Mouse (Mus musculus) MEL (cell line): ENCODE results near the gene Sema3b. TPM values are rescaled to one million over a fixed set of nuclear protein-coding genes. Genes with fewer than 3 reads are reported as not detected.

ENCODE experiments used
- DNase-seq: peaks from one replicate; pipeline ENCODE4 v3.0.0; 2011; ENCODE audit warnings: low read depth, low spot score
- H3K27ac ChIP-seq: 2 replicates; pipeline ENCODE4 v1.5.1; 2012; ENCODE audit warnings: low read depth, mild to moderate bottlenecking, control low read depth, low read length, moderate library complexity; ENCODE audit not compliant: control insufficient read depth
- H3K27me3 ChIP-seq, 2 experiments: fragments of 150-350 bp in 1 of 2; sonication (generic) in 1 of 2; 2 replicates each; pipeline ENCODE4 v1.6.1; 2012; ENCODE audit warnings: low read length in 2 of 2, mild to moderate bottlenecking in 2 of 2, improper control_type of control experiment in 1 of 2, moderate library complexity in 1 of 2; ENCODE audit not compliant: insufficient read depth in 2 of 2, control insufficient read depth in 1 of 2
- H3K36me3 ChIP-seq, 2 experiments: 2 replicates each; pipeline ENCODE4 v1.6.1; 2012 to 2014; ENCODE audit warnings: low read length in 2 of 2, improper control_type of control experiment in 1 of 2, inconsistent platforms in 1 of 2, mild to moderate bottlenecking in 1 of 2; ENCODE audit not compliant: insufficient read depth in 2 of 2, control insufficient read depth in 1 of 2
- H3K4me1 ChIP-seq, 2 experiments: fragments of 150-350 bp in 1 of 2; sonication (generic) in 1 of 2; 2 replicates each; pipeline ENCODE4 v1.6.1; 2012; ENCODE audit warnings: low read length in 2 of 2, improper control_type of control experiment in 1 of 2, mild to moderate bottlenecking in 1 of 2; ENCODE audit not compliant: insufficient read depth in 2 of 2, control insufficient read depth in 1 of 2
- H3K4me3 ChIP-seq, 2 experiments: fragments of 150-350 bp in 1 of 2; sonication (generic) in 1 of 2; 2 replicates each; pipeline ENCODE4 v1.5.1; 2012; ENCODE audit warnings: low read depth in 2 of 2, low read length in 2 of 2, mild to moderate bottlenecking in 2 of 2, moderate library complexity in 2 of 2, control low read depth in 1 of 2, improper control_type of control experiment in 1 of 2; ENCODE audit not compliant: control insufficient read depth in 1 of 2, insufficient read depth in 1 of 2
- H3K79me2 ChIP-seq: 2 replicates; pipeline ENCODE4 v1.6.1; 2012; ENCODE audit warnings: mild to moderate bottlenecking, low read length, moderate library complexity; ENCODE audit not compliant: control insufficient read depth, poor library complexity, insufficient read depth
- H3K9ac ChIP-seq: 2 replicates; pipeline ENCODE4 v1.6.1; 2012; ENCODE audit warnings: low read depth, mild to moderate bottlenecking, control low read depth, low read length, moderate library complexity; ENCODE audit not compliant: control insufficient read depth, poor library complexity, severe bottlenecking
- H3K9me3 ChIP-seq: fragments of 150-350 bp; sonication (generic); replicated peaks from 2 replicates; pipeline ENCODE4 v1.6.1; 2012; ENCODE audit warnings: mild to moderate bottlenecking, low read length, improper control_type of control experiment, moderate library complexity; ENCODE audit not compliant: insufficient read depth
- CHD1 ChIP-seq: IDR thresholded peaks from 2 replicates; pipeline ENCODE4 v1.6.1; 2012; ENCODE audit warnings: low read depth, mild to moderate bottlenecking, inconsistent platforms, low read length, improper control_type of control experiment
- E2F4 ChIP-seq: IDR thresholded peaks from 2 replicates; pipeline ENCODE4 v1.6.1; 2011; ENCODE audit warnings: low read depth, low read length, improper control_type of control experiment, borderline replicate concordance
- ELF1 ChIP-seq: IDR thresholded peaks from 2 replicates; pipeline ENCODE4 v1.6.1; 2014; ENCODE audit warnings: low read depth, mild to moderate bottlenecking, inconsistent platforms, low read length, improper control_type of control experiment, moderate library complexity
- EP300 ChIP-seq, 2 experiments: IDR thresholded peaks; 2 replicates each; pipeline ENCODE4 v1.6.1; 2011; ENCODE audit warnings: improper control_type of control experiment in 2 of 2, low read length in 2 of 2, low read depth in 1 of 2, mild to moderate bottlenecking in 1 of 2
- ETS1 ChIP-seq: IDR thresholded peaks from 2 replicates; pipeline ENCODE4 v1.6.1; 2012; ENCODE audit warnings: low read depth, mild to moderate bottlenecking, inconsistent platforms, low read length, improper control_type of control experiment, moderate library complexity
- GABPA ChIP-seq: IDR thresholded peaks from 2 replicates; pipeline ENCODE4 v1.6.1; 2012; ENCODE audit warnings: low read depth, mild to moderate bottlenecking, inconsistent platforms, low read length, improper control_type of control experiment, moderate library complexity
- HCFC1 ChIP-seq: IDR thresholded peaks from 2 replicates; pipeline ENCODE4 v1.6.1; 2012; ENCODE audit warnings: low read depth, mild to moderate bottlenecking, inconsistent platforms, low read length, improper control_type of control experiment, moderate library complexity
- JUND ChIP-seq: IDR thresholded peaks from 2 replicates; pipeline ENCODE4 v1.6.1; 2011; ENCODE audit warnings: low read depth, mild to moderate bottlenecking, improper control_type of control experiment, low read length
- KAT2A ChIP-seq: conservative IDR thresholded peaks from 2 replicates; pipeline ENCODE4 v1.6.1; 2012; ENCODE audit warnings: low read depth, low read length, improper control_type of control experiment, inconsistent platforms
- MAFK ChIP-seq: IDR thresholded peaks from 2 replicates; pipeline ENCODE4 v1.6.1; 2011; ENCODE audit warnings: low read depth, mild to moderate bottlenecking, low read length, improper control_type of control experiment, borderline replicate concordance
- MAX ChIP-seq: IDR thresholded peaks from 2 replicates; pipeline ENCODE4 v1.6.1; 2011; ENCODE audit warnings: low read length, improper control_type of control experiment
- MXI1 ChIP-seq: IDR thresholded peaks from 2 replicates; pipeline ENCODE4 v1.6.1; 2011; ENCODE audit warnings: mild to moderate bottlenecking, low read depth, low read length, improper control_type of control experiment
- MYB ChIP-seq: IDR thresholded peaks from 2 replicates; pipeline ENCODE4 v1.6.1; 2011; ENCODE audit warnings: mild to moderate bottlenecking, low read depth, low read length, improper control_type of control experiment
- MYC ChIP-seq: IDR thresholded peaks from 2 replicates; pipeline ENCODE4 v1.6.1; 2011; ENCODE audit warnings: low read depth, mild to moderate bottlenecking, low read length, improper control_type of control experiment, moderate library complexity
- NELFE ChIP-seq: IDR thresholded peaks from 2 replicates; pipeline ENCODE4 v1.6.1; 2011; ENCODE audit warnings: low read depth, low read length, improper control_type of control experiment
- NRF1 ChIP-seq: IDR thresholded peaks from 2 replicates; pipeline ENCODE4 v1.6.1; 2014; ENCODE audit warnings: low read depth, mild to moderate bottlenecking, inconsistent platforms, low read length, improper control_type of control experiment, moderate library complexity; ENCODE audit not compliant: poor library complexity, insufficient read depth, severe bottlenecking
- POLR2A ChIP-seq, 2 experiments: IDR thresholded peaks; 2 replicates each; pipeline ENCODE4 v1.6.1; 2011 to 2012; ENCODE audit warnings: low read length in 2 of 2, mild to moderate bottlenecking in 2 of 2, control low read depth in 1 of 2, improper control_type of control experiment in 1 of 2, low read depth in 1 of 2, moderate library complexity in 1 of 2; ENCODE audit not compliant: control insufficient read depth in 1 of 2, insufficient read depth in 1 of 2, poor library complexity in 1 of 2
- POLR2AphosphoS2 ChIP-seq: IDR thresholded peaks from 2 replicates; pipeline ENCODE4 v1.6.1; 2011; ENCODE audit warnings: low read length, improper control_type of control experiment
- POLR2AphosphoS5 ChIP-seq: IDR thresholded peaks from 2 replicates; pipeline ENCODE4 v1.6.1; 2012; ENCODE audit warnings: low read depth, borderline replicate concordance, mild to moderate bottlenecking, inconsistent platforms, low read length, moderate library complexity, mixed read lengths
- RAD21 ChIP-seq: IDR thresholded peaks from 2 replicates; pipeline ENCODE4 v1.6.1; 2011; ENCODE audit warnings: mild to moderate bottlenecking, low read depth, low read length, improper control_type of control experiment
- RCOR1 ChIP-seq: IDR thresholded peaks from 2 replicates; pipeline ENCODE4 v1.6.1; 2012; ENCODE audit warnings: low read depth, mild to moderate bottlenecking, inconsistent platforms, low read length, improper control_type of control experiment
- SIN3A ChIP-seq: IDR thresholded peaks from 2 replicates; pipeline ENCODE4 v1.6.1; 2012; ENCODE audit warnings: low read length, improper control_type of control experiment, inconsistent platforms
- SMC3 ChIP-seq: IDR thresholded peaks from 2 replicates; pipeline ENCODE4 v1.6.1; 2011; ENCODE audit warnings: low read depth, low read length, improper control_type of control experiment
- TAL1 ChIP-seq: IDR thresholded peaks from 2 replicates; pipeline ENCODE4 v1.6.1; 2012; ENCODE audit warnings: mild to moderate bottlenecking, inconsistent platforms, low read length, moderate library complexity, mixed read lengths
- UBTF ChIP-seq: IDR thresholded peaks from 2 replicates; pipeline ENCODE4 v1.6.1; 2012; ENCODE audit warnings: low read depth, mild to moderate bottlenecking, inconsistent platforms, low read length, improper control_type of control experiment, moderate library complexity, borderline replicate concordance; ENCODE audit not compliant: insufficient read depth
- USF1 ChIP-seq: IDR thresholded peaks from 2 replicates; pipeline ENCODE4 v1.6.1; 2014; ENCODE audit warnings: low read depth, mild to moderate bottlenecking, inconsistent platforms, low read length, improper control_type of control experiment, moderate library complexity
- USF2 ChIP-seq, 2 experiments: IDR thresholded peaks; 2 replicates each; pipeline ENCODE4 v1.6.1; 2011 to 2012; ENCODE audit warnings: improper control_type of control experiment in 2 of 2, low read length in 2 of 2, borderline replicate concordance in 1 of 2, inconsistent platforms in 1 of 2, low read depth in 1 of 2, mild to moderate bottlenecking in 1 of 2; ENCODE audit not compliant: insufficient read depth in 1 of 2
- ZKSCAN1 ChIP-seq: IDR thresholded peaks from 2 replicates; pipeline ENCODE4 v1.6.1; 2012; ENCODE audit warnings: low read depth, mild to moderate bottlenecking, inconsistent platforms, low read length, improper control_type of control experiment, moderate library complexity
- ZMIZ1 ChIP-seq: IDR thresholded peaks from 2 replicates; pipeline ENCODE4 v1.6.1; 2012; ENCODE audit warnings: low read depth, mild to moderate bottlenecking, inconsistent platforms, low read length, improper control_type of control experiment, moderate library complexity
- ZNF384 ChIP-seq: IDR thresholded peaks from 2 replicates; pipeline ENCODE4 v1.6.1; 2012; ENCODE audit warnings: low read depth, mild to moderate bottlenecking, inconsistent platforms, low read length, improper control_type of control experiment
- polyA plus RNA-seq, 2 experiments: library from polyadenylated mRNA; stranded (reverse) in 1 of 2; unstranded in 1 of 2; fragments of >175 nt in 1 of 2; fragments of >200 nt in 1 of 2; gene quantifications; 2 replicates each; pipeline versions ENCODE4 v1.2.1 to v1.2.4; 2012; ENCODE audit warnings: low replicate concordance in 2 of 2, low read depth in 1 of 2; ENCODE audit not compliant: insufficient read length in 2 of 2, insufficient read depth in 1 of 2, missing spikeins in 1 of 2
- total RNA-seq: library from RNA; depleted of rRNA; stranded (reverse); fragments of 300-350 nt; gene quantifications from 2 replicates; pipeline ENCODE4 v1.2.3, GENCODE M21; 2012

Gene Sema3b
- total and polyA plus RNA-seq, 3 experiments: 0.04 to 0.21 TPM; not detected in 1

DNA sequence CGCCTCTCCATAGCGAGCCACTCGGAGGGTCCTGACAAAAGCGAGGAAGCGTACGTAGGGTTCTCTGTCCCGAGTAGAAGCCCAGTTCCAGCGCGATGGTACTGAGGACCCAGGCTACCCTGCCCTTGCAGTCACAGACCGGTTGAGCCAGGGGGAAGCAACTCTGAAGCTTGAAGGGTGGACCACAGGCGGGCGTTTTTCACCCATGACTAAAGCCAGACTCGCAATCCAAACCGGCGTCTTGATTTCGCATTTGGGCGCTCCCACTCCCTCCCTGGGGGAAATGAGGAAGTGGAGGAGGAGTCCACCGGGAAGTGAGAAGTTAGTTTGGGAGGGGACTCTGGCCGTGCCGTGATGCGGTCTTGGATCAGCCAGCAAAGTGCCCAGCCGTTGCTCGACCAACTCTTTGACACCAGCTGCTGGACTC is 54.0 kb downstream of the Sema3b start:
- H3K36me3 ChIP-seq: peaks cover 7 to 29% of the 10 kb centered on the region in 2 experiments; a peak in 3 of 4 replicates
- H3K27me3 ChIP-seq: no peaks in the 10 kb centered on the region
- H3K9me3 ChIP-seq: no peaks in the 10 kb centered on the region
- H3K79me2 ChIP-seq: peaks cover 35% of the 10 kb centered on the region
- H3K27ac ChIP-seq: peak overlapping the region; percentile 90
- DNase-seq: peak; percentile 84
- peak overlapping the region; percentile 82 to 91 for H3K4me3 ChIP-seq
- TF ChIP-seq ELF1: no peak
- TF ChIP-seq SIN3A: peak; percentile 25; the same call in 1 of the 2 replicates
- TF ChIP-seq POLR2AphosphoS5: no peak
- peak; percentile 55; the same call in 1 of the 2 replicates for TF ChIP-seq RCOR1
- no peak for TF ChIP-seq NELFE
- no peak for TF ChIP-seq ETS1
- H3K4me1 ChIP-seq: peaks cover 10 to 33% of the 10 kb centered on the region in 2 experiments
- H3K9ac ChIP-seq: peak overlapping the region; percentile 94

DNA sequence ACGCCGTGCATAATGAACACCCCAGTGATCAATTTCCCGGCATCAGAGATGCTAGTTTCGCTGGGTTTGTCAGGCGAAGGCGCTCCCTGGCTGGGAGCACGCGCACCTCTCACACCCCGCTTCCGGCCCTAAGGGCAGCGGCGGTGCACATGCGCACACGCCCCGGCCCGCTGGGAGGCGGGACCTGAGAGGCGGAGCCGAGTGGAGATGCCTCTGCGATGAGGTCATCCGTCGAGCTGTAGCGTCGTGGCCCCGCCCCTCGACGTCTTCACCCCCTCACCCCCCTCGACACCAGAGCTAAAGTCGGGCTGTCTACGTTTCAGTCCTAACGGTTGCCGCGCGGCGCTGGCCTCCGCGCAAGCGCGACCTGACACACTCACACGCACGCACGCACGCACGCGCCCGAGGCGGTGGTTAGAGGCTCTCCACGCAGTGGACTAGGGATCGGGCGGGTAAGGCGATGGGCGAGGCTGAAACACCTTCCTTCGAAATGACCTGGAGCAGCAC is 54.7 kb downstream of the Sema3b start:
- H3K27ac ChIP-seq: peak overlapping the region; percentile 90
- peak overlapping the region; percentile 94 for H3K9ac ChIP-seq
- DNase-seq: peak; percentile 99
- H3K36me3 ChIP-seq: peaks cover 3 to 29% of the 10 kb centered on the region in 2 experiments; a peak in 3 of 4 replicates
- no peaks in the 10 kb centered on the region for H3K27me3 ChIP-seq
- peaks cover 10 to 33% of the 10 kb centered on the region in 2 experiments for H3K4me1 ChIP-seq
- H3K4me3 ChIP-seq: peak overlapping the region; percentile 82 to 91
- H3K79me2 ChIP-seq: peaks cover 35% of the 10 kb centered on the region
- no peaks in the 10 kb centered on the region for H3K9me3 ChIP-seq
- TF ChIP-seq ZMIZ1 (peak; percentile 77; the same call in 1 of the 2 replicates), E2F4 (no peak; the same call in 1 of the 2 replicates), HCFC1 (peak; percentile 78), USF2 (IDR thresholded peaks at IDR 0.05; ENCODE audit: borderline replicate concordance in 1 of 2, insufficient read depth in 1 of 2, low read depth in 1 of 2, low read length in 2 of 2) (no peak), RCOR1 (peak; percentile 0; the same call in 1 of the 2 replicates), MYC (peak; percentile 73), CHD1 (no peak; the same call in 1 of the 2 replicates), MYB (peak; percentile 91), KAT2A (no peak), ZKSCAN1 (no peak), ELF1 (peak; percentile 84), USF1 (0 out of 2 replicates have a peak, but pooled peaks have one; percentile 25), JUND (no peak), NRF1 (peak; percentile 81), MAFK (no peak), GABPA (no peak), MAX (peak; percentile 85), POLR2A (IDR thresholded peaks at IDR 0.05; ENCODE audit: control insufficient read depth in 1 of 2, insufficient read depth in 1 of 2, low read depth in 1 of 2, low read length in 2 of 2, poor library complexity in 1 of 2) (peak; percentile 93), NELFE (peak; percentile 94), UBTF (no peak), ZNF384 (no peak), RAD21 (no peak), POLR2AphosphoS5 (0 out of 2 replicates have a peak, but pooled peaks have one; percentile 49), POLR2AphosphoS2 (peak; percentile 95), TAL1 (no peak), SMC3 (no peak), EP300 (IDR thresholded peaks at IDR 0.05; ENCODE audit: low read depth in 1 of 2, low read length in 2 of 2) (peak in 1 of 2 experiments; percentile 67; a peak in 1 of 4 replicates), MXI1 (peak; percentile 85)
